Mouse (Mus musculus) kidney, adult 18-20 months (tissue): ENCODE measurements around the gene Rpl22.

Source experiments
- DNase-seq: peaks from one replicate; pipeline ENCODE4 v3.0.0; 2021

The Rpl22 gene

GRCm38 (mm10) chr4:152296874-152297861 is 28.4 kb upstream of the Rpl22 start, which contains the start of gene Icmt:
TSS of gene Icmt (plus strand) at chr4:152297227.
- DNase-seq: peak; percentile 100

DNA sequence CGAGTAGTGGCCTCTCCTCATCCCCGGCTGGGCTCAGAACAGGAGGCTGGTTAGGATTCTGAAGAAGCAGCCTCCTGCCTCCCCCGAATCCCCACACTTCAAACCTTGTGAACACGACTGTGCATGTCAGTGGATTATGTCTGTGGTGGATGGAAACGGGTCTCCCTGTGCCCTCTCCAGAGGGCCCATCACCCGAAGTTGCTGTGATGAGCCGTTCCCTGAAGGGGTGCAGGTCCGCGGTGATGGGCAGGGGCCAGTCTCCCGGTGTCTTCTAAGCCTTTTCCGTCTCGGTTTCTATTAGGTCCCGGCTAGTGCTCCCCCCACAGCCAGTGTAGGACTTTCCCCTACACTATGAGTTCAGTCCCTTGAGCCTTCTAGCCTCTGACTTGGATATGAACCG is 26.7 kb upstream of the Rpl22 start:
- DNase-seq: no peak

DNA sequence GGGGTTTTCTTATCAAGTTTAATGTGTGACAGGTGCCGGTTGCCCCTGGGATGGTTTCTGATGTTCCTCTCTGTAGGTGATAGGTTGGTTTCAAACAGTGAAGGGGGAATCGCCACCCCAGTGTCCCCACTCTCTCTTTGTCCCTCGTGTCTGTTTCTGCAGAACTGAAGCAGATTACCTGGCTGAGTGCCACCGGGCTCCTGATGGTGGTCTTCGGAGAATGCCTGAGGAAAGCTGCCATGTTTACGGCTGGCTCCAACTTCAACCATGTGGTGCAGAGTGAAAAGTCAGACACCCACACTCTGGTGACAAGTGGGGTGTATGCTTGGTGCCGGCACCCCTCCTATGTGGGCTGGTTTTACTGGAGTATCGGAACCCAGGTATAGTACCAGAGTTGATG is 25.2 kb upstream of the Rpl22 start:
- no peak for DNase-seq

- DNase-seq: peak; percentile 51
These were observed 23.5 kb upstream of the Rpl22 start for GRCm38 (mm10) chr4:152302012-152302411.

DNA sequence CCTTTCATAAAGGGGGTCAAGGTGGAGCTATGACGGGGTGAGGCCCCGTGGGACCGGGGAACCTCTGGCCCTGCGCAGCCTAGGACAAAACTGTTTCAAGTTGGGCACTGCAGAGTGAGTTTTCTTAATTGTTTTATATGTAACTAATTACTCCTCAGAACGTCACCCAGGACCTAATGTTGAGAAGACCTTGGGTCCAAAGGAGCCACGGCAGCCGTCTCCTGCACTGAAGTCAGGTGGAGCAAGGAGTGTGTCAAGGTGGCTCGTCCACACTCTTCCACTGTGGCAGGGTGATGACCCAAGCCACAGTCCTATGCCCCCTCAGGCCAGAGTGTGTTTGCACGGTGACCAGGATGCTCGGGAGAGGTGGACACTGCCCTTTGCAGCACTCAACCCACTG is 22.4 kb upstream of the Rpl22 start:
- DNase-seq: peak; percentile 54

- DNase-seq: no peak
These were observed 20.9 kb upstream of the Rpl22 start for GRCm38 (mm10) chr4:152304685-152305084.

DNA sequence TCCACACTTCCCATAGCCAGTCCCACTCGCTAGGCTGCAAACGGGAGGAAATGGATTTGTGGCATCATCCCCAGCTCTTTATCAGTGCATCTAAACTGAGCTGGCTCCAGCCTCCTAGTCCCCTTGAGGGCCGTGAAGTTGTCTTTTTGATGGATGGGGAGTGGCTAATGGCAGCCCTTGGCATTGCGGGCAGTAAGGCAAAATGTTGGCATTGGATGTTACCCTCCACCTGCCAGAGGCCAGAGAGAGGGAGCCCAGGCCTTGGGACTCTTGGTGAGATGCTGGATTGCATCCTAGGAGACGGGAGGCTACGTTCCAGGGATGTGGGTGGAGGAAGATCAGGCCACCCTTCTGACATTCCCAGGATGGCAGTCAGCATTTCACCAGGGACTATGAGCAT is 19.6 kb upstream of the Rpl22 start:
- DNase-seq: no peak

DNA sequence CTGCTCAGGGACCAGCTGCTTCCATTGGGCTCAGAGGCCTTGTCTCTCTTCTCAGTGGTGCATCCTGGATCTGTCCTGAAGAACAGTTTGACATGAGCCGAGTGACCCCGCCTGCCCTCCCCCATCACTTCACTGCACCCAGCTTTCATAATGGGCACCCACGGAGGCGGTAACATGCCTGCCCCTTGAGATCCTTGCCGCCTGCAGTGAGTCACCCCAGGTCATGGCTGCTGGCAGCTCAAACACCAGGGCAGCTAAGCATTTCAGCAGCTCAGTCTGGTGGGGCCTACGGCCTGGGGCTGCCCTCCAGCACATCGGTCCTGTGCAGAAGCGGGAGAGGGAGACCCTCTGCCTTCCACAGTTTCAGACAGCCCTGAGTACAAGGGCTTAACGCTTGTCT is 18.0 kb upstream of the Rpl22 start:
- DNase-seq: no peak

DNA sequence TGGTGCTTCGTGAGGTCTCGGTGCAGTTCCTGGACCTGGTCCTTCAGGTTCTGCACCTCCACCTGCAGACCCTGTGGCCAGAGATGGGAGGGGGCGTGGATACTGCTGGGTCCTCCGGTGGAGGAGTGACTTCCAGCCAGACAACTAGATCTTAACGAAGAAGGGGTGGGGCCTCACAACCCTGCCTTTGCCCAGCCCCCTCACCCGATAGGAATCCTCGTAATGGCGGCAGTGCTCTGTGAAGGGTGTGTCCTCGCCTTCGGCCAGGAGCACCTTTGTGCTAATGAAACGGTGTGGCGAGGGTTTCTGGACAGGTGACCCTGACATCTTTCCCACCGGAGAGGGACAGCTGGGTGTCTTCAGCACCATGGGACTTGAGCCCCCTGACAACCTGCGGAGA is 13.4 kb upstream of the Rpl22 start:
- DNase-seq: no peak

GRCm38 (mm10) chr4:152313211-152313632 is 12.3 kb upstream of the Rpl22 start:
- peak; percentile 33 for DNase-seq

DNA sequence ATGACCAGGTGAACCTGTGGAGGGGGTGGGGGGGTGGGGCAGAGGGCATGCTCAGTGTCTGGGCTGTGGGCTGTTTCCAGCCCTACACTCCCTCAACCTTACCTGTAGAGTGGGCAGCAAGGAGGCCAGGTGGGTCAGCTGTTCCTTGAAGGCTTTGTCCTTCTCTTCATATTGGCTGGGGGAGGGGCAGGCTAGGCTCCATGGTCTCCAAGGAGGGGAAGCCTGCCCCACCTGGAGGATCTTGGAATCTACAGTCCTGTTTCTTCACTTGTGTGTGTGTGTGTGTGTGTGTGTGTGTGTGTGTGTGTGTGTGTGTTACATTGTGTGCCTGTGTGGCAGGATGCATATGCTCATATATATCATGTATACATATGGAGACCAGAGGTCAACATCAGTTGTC is 11.6 kb upstream of the Rpl22 start:
- no peak for DNase-seq

DNA sequence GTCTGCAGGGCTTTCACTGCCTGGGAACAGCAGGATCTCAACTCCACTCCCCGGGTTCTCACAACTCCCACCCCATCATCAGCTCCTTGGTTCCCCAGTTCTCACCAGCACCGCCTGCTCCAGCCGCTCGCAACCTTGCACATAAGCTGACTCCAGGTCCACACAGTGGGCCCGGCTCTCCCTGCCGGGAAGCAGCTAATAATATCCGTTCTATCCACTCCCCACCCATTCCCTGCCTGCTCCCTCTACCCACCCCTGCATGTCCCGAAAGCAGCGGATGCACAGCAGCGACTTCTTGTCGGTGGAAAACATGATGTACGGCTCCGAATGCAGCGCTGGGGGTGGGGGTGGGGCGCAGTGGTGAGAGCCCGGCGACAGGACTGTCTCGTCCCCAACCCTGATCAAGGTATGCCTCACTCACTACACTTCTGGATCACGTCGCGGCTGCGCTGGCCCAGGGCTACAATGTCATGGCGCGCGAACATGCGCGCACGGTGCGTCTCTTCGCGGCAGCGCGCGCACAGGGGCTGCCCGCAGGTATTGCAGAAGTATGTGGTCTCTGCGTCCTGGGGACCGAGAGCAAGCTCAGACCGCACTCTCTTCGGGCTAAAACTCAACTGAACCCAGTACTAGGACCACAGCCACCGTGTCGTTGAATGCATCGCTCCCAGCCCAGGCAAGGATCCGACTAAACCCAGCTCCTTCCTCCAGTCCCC is 9.9 kb upstream of the Rpl22 start:
- DNase-seq: no peak

DNA sequence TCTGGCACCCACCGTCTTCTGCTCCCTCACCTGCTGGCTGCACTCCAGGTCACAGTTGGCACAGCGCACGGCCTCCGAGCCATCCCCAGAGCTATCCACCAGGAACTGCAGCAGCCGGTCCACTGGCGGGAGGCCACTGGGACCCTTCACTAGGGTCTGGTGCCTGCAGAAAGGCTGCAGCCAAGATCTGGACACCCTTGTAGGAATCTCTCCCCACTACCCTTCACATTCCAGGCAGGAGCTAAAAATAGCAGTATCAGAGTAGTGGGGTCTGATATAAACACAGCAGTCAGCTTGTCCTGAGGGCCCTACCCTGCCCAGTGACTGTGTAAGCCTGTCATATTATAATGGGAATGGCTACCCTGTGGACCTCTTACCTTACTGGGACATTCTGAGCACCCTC is 7.9 kb upstream of the Rpl22 start:
- DNase-seq: no peak

DNA sequence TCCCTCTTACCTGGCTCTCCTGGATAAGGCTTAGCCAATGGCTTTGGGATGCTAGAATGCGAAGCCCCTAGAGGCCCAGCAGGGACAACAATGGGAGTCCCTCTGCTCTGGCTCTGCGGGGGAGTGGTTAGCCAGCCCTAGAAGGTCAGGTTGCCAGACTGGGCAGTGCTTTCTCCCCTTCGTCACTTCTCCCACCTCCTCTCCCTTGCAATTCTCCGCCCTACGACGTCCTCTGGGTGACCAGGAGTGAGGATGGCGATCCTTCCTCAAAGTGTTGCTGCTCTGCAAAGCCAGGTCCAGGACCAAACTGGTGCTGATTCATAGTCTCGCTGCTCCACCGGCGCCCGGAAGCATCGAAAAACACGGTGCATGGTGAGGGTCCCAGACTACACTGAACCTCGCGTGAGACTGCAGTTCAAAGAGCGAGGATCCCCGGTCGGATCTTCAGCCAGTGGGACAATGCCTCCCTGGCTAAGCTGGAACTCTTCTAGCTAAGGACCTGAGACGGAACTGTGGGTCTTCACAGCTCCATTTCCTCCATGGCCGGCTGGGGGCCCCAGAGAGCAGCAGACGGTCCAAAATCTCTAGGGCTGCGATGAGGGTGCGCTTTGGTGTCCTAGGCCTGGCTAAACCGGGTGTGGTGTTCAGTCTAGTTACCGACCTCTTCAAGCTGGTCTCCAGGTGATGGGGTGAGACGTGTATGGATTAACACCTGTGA is 6.9 kb upstream of the Rpl22 start, which contains the start of gene Rnf207:
Gene Rnf207 (minus strand): TSS at position 477 of the 718 bp plus-strand sequence.
- peak; percentile 66 for DNase-seq

- peak; percentile 25 for DNase-seq
These were observed 4.1 kb upstream of the Rpl22 start for GRCm38 (mm10) chr4:152321464-152321863.

DNA sequence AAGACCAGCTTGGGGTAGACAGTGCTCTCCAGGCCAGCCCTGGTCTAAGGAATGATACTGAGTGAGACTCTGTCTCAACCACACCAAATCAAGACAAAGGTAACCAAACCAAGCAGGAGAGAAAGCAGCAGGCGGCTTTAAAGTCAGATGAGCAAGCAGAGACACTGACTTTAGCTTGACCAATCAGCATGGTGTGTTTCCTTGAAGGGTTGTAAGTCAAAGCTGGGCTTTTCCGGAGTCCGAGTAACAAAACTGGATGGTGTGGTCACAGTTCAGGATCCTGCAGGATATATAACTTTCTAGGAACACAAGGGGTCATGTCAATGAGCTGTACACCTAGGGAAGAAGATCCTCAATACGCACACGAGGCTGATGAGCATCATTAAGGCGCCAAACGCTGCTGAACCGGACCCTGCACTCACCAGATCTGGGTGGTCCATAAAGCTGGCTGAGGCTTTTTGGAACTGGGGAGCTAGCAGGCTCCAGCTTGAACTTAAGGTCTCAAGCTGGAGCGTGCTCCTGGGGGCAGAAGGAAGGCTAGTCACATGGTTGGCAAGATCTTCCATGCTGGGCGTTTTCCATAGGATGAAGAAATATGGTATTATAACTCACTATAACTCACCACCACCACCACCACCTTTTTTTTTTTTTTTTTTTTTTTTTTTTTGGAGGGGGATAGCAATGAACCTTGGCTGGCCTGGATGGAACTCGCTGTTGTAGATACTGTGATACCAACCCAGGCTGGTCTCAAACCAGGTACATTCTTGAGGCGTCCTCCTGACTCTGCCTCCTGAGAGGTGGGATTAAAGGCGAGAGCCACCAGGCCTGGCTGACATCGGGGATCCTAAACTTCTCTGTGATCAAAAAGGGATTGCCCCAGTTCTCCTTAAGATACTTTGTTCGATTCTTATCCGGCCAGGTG is 640 bp upstream of the Rpl22 start:
- DNase-seq: no peak

DNA sequence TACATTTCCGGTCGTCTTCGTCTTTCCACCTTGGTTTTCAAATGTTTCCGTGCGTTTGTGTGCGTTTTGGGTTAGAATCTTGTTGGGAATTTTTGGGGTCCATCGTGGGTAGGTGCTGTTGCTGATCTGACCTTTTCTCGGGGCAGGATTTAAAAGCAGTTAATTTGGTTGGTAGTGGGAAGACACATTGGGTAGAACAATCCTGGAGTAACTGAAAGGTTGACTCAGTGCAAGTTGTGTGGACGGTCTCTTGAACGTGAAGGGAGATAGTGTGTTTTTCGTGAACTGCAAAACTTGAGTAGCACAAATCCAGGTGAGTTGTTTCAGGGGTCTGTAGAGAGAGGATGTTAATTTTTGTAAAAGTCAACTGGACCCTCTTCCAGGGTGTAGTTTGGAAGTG is 1.0 kb downstream of the Rpl22 start:
- no peak for DNase-seq

- peak; percentile 40 for DNase-seq
These were observed 3.1 kb downstream of the Rpl22 start for GRCm38 (mm10) chr4:152328691-152329090.

- peak; percentile 66 for DNase-seq
These were observed 7.4 kb downstream of the Rpl22 start for GRCm38 (mm10) chr4:152332952-152333351.

DNA sequence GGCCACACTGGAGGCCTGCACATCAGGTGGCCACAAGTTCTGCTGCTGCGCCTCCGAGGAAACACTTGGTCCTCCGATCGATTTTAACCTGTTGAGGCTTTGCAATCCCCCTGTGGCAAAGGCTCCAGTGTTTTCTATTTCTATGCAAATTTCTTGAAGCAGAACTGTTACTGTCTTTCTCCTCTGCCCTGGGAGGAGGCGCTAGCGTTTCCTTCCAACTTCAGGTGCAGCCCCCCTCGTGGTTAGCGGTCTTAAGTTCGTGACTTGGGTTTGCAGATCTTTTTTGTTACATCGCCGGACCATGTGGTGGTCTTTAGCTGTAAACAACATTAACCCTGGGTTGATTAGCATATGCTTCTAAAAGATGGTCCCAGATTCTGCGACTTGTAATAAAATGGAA is 8.0 kb downstream of the Rpl22 start:
- DNase-seq: no peak

- DNase-seq: no peak
These were observed 12.2 kb downstream of the Rpl22 start for GRCm38 (mm10) chr4:152337772-152338171.
